Mouse (Mus musculus): ENCODE data around the gene Calcrl.

GRCm38 (mm10) chr2:84454551-84455235 is 29.5 kb upstream of the Calcrl start:
- TF ChIP-seq CTCF (IDR thresholded peaks at IDR 0.05; ENCODE audit: extremely low read depth, insufficient read length, insufficient replicate concordance, low read depth, low read length) = no peak
- TF ChIP-seq POLR2A (IDR thresholded peaks at IDR 0.05; ENCODE audit: low read depth, low read length) = no peak
